Mouse (Mus musculus): ENCODE measurements at regions not wholly inside any gene's neighbourhood (a gene's known extent, or its start where the extent isn't known, plus 50 kb on each side); places are given as distances from the start of the nearest gene placed in this dataset.

GRCm38 (mm10) chr16:93042491-93042890 lies 216.5 kb upstream of the Runx1 start:
- TF ChIP-seq EP300 (IDR thresholded peaks at IDR 0.05), result no peak
- TF ChIP-seq CTCF (IDR thresholded peaks at IDR 0.05), result no peak

Data from lung, postnatal 0 days (tissue).